Mouse (Mus musculus): ENCODE measurements around the gene Olfr1176. TPM values are rescaled to one million over a fixed set of nuclear protein-coding genes. Genes with fewer than 3 reads are reported as not detected.

Olfr1176 gene
- total RNA-seq (2023), result not detected

DNA sequence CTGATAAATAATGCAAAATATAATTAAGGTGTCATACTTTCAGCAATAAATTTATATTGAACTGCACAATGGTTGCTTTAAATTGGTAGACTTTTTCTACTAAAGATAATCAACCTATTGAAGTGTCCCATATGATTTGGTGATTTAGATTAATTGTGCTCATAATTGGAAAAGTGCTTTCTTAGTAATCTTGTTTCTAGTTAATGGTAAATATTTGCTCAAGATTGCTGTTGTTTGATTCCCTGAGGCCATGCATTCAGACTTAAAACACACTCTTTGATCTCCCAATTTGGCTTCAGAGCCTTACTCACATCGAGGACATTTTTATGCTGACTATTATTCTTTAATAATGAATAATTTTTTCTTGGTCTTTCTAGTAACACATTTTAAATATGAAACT, at the start of gene Olfr1176:
TSS of gene Olfr1176 (plus strand) at position 301 of the 400 bp plus-strand sequence.

DNA sequence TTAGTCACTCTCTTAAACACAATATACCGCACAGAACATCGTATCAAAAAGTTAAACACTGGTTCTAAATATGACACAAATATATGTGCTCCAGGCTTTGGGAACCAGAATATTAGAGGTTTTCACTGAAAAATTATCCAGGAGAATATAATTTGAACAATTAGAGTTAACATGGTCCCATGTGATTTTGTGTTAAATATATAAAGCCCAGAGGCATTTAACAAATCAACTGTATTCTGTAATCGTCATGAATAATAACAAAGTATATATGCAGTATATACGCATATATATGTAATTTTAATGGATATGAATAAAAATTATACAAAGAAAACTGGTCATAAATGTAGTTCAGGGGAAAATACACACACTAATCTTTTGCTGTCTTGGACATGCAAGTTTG, 21.5 kb upstream of the Olfr1176 start, which contains the start of gene Olfr1174-ps:
TSS of gene Olfr1174-ps (minus strand) at position 101 of the 400 bp plus-strand sequence.

DNA sequence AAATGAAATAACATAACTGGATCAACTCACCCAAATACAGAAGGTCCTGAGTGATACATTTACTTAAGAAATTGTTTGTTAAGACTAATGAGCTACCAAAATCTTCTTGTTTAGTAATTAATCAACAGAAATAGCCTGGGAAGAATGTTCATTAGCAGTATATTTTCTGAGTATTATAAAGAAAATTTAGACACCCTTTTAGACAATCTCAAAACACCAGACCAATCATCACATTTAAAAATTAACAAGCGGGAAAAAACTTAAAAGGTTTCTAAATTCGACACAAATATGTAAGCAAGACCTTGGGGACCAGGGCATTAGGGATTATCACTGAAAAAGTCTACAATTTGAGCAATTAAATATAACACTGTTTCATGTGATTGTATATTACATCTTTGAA, 9.4 kb upstream of the Olfr1176 start, which contains the start of gene Olfr1175-ps:
TSS of gene Olfr1175-ps (minus strand) at position 101 of the 400 bp plus-strand sequence.

DNA sequence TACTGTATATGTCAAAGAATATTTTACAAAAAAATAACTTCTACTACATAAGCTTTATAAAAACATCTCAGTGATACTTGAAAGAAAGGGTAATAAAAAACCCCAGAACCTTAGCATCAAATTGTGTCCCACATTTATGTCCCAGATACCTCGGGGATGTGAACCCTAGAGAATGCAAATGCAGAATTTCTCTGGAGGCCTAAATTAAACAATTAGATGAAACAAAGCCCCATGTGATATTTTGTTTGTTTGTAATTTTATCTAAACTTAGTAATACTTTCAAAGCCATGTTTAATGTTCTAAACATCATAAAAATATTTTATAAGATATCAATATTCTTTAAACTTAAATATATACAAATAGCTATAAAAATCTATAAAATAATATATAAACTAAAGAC, 9.9 kb downstream of the Olfr1176 start, which contains the start of gene Olfr1177-ps:
TSS of gene Olfr1177-ps (minus strand) at position 101 of the 400 bp plus-strand sequence.

DNA sequence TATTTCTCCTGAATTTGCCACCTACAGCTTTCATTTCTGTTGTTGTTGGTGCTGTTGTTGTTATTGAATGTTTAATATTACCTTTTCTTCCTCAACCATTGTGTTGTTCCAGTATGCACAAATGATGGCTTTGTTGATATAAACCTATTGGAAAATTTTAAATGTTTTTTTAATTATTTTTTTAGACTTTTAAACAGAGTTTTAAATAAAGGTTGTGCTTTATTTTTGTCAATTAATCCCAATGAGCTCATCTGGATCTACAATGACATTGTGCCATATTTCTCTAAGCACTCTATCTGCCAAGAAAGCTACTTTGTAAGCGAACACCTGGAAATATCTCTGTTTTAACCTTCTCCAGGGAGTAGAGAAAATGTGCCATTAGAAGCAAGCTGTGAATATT, 50.2 kb downstream of the Olfr1176 start, which contains the start of gene Olfr1178:
TSS of gene Olfr1178 (plus strand) at position 301 of the 400 bp plus-strand sequence.

Other genes starting within 250 kb of the Olfr1176 start
- gene Olfr1164, start 242.8 kb upstream of the Olfr1176 start, total RNA-seq (2023), result not detected
- gene Olfr1166, start 208.4 kb upstream of the Olfr1176 start, total RNA-seq (2023), result not detected
- not detected for gene Olfr1167, start 181.5 kb upstream of the Olfr1176 start, total RNA-seq (2023)
- gene Olfr1168, start 154.8 kb upstream of the Olfr1176 start, total RNA-seq (2023), result not detected
- not detected for gene Olfr1170, start 108.4 kb upstream of the Olfr1176 start, total RNA-seq (2023)
- gene Olfr1173, start 56.8 kb upstream of the Olfr1176 start, total RNA-seq (2023), result not detected
- not detected for gene Olfr1174-ps, start 21.6 kb upstream of the Olfr1176 start, total RNA-seq (2023)
- not detected for gene Olfr1175-ps, start 9.5 kb upstream of the Olfr1176 start, total RNA-seq (2023)
- not detected for gene Olfr1177-ps, start 9.8 kb downstream of the Olfr1176 start, total RNA-seq (2023)
- gene Olfr1178, start 50.3 kb downstream of the Olfr1176 start, total RNA-seq (2023), result not detected
- not detected for gene Olfr1179, start 69.7 kb downstream of the Olfr1176 start, total RNA-seq (2023)
- gene Olfr1180, start 82.4 kb downstream of the Olfr1176 start, total RNA-seq (2023), result not detected
- not detected for gene Olfr1181, start 89.5 kb downstream of the Olfr1176 start, total RNA-seq (2023)
- not detected for gene Gm13757, start 112.4 kb downstream of the Olfr1176 start, total RNA-seq (2023)
- gene Olfr1183, start 118.1 kb downstream of the Olfr1176 start, total RNA-seq (2023), result not detected
- gene Olfr1184, start 146.9 kb downstream of the Olfr1176 start, total RNA-seq (2023), result not detected
- gene Olfr1185-ps1, start 156.6 kb downstream of the Olfr1176 start, total RNA-seq (2023), result not detected
- gene Olfr1186, start 181.8 kb downstream of the Olfr1176 start, total RNA-seq (2023), result not detected
- not detected for gene Olfr1188, start 220.2 kb downstream of the Olfr1176 start, total RNA-seq (2023)
- not detected for gene Olfr1189, start 249.7 kb downstream of the Olfr1176 start, total RNA-seq (2023)